Mouse (Mus musculus) left cerebral cortex, adult 2 months (tissue): ENCODE data around the gene Stox2. TPM values are rescaled to one million over a fixed set of nuclear protein-coding genes. Genes with fewer than 3 reads are reported as not detected.

Experiments used
- DNase-seq, 2 experiments: peaks; one replicate each; pipeline ENCODE4 v3.0.0; 2021 to 2022; ENCODE audit warnings: low spot score in 2 of 2, mixed read lengths in 1 of 2; ENCODE audit errors: extremely low spot score in 1 of 2
- H3K27ac ChIP-seq: fragments of 200-600 bp; 2 replicates; pipeline ENCODE4 v1.8.1; 2022
- H3K4me3 ChIP-seq: fragments of 200-600 bp; 2 replicates; pipeline ENCODE4 v1.8.1; 2022
- CTCF ChIP-seq: fragments of 200-600 bp; IDR thresholded peaks from 2 replicates; pipeline ENCODE4 v1.8.1; 2022; ENCODE audit warnings: antibody characterized with exemption, mild to moderate bottlenecking, moderate library complexity
- intact Hi-C: fragments of 180-260 bp; cut with DNase I; formaldehyde crosslinking; loops from one replicate; pipeline ENCODE4 v1.15.1; 2025
- total RNA-seq, 2 experiments: library from RNA; stranded (reverse); gene quantifications; 2 replicates each; pipeline ENCODE4 v1.2.3; 2021

Gene Stox2
- total RNA-seq, 2 experiments from 2014 or later = 81.5 to 92.1 TPM

DNA sequence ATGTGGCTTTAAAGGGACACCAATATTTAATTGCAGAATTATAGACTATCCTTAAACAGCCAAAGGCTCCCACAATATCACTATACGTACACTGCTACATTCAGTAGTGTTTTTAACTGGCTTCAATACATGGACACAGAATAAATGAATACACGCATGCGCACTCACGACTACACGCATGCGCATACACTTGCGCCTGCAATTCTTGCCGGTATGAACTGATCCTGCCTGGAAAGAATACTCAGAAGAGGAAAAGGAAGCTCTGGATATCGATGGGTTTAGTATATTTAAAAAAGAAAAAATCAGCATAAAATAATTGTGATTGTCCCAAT is 100.4 kb downstream of the Stox2 start:
- TF ChIP-seq CTCF = no peak
- Histone ChIP-seq H3K27ac (peak overlapping the region; percentile 69), H3K4me3 (peak overlapping the region; percentile 31)
- peak; percentile 82 to 88 for DNase-seq
- intact Hi-C loops = loop anchor here (2.0 kb wide), 1 partner anchor 57 kb away; no protein-coding TSS in a partner anchor

DNA sequence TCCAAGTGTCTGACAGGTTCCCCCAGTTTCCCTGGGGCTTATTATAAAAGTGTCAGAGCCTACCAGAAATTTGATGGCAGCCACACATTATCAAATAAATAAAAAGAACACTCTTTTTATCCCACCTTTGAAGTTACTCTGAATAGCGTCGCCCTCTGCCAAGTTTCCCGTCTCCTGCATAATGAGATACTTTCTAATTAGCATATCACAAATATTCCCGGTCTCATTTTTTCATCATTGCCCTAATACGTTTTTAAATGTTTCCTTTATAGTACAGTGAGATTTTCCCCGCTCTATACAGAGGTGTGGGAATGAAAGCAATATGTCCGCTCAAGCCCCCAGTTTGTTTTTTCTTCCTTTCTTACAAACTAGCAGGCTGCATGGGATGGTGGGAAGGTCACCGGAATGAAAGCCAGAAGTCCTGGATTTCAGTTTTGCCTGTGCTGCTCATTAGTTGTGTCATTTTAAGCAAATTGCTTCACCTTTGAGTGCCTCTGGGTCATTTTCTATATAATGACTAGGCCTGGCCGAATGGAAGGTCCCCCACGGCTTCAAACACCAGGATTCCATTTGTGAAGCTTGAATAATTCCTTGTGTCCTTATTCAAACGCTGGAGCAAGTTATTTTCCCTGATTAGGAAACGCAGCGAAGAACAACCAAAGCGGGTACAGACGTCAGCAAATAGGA is 100.9 kb downstream of the Stox2 start:
- H3K4me3 ChIP-seq = peak overlapping the region; percentile 31
- peak in 1 of 2 experiments; percentile 25 for DNase-seq
- intact Hi-C loops = loop anchor here (2.0 kb wide), 1 partner anchor 56 kb away; no protein-coding TSS in a partner anchor
- TF ChIP-seq CTCF = no peak
- peak overlapping the region; percentile 69 for H3K27ac ChIP-seq

DNA sequence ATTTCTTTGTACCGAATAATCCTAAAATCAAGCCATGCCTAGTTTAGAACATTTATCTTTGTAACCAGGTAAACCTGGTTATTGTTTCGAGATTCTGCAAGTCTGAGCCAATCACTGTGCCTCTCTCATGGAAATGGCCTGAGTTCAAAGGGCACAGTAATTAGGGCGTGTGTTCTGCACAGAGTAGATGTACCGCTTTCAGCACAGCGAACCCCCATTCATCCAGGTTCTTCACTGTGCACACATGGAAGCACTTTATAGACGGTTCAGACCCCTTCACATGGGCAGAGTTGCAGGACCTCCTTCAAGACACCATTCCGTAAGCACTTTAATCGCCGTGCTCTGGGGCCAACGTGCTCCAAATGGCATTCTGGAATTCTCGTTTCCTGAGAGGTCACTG is 104.7 kb downstream of the Stox2 start:
- intact Hi-C loops = no loop called here
- no peak for DNase-seq
- Histone ChIP-seq H3K27ac (no peak overlapping the region), H3K4me3 (no peak overlapping the region)
- TF ChIP-seq CTCF = no peak

DNA sequence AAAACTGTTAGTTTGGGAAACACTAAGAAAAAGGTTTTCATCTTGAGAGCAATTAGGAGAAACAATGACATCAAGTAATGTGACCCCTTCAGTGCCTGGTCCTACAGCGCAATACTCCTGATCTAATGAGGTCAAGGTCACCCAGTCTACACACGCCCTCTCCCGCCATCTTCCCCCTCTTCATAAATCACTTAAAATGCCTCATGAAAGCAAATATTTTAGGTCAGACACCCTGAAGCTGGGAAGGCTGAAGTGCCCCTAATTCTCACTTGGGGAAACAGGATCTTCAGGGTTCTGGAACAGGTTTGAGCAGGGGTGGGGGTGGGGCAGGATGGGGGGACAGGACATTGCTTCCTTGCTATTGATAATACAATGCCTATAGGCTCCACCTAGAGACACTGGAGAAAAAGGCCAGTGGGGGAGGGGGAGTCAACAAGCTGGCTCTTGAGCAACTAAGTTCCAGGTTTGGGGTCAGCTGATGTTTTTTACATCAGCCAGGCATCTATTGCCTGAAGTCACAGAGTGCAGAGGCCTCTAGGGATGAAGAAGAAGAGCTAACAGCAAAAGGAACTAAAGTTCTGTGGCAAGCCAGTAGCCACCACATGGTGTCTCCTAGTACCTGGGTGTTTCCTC is 107.4 kb downstream of the Stox2 start:
- no peak for TF ChIP-seq CTCF
- intact Hi-C loops = no loop called here
- no peak overlapping the region for H3K27ac ChIP-seq
- H3K4me3 ChIP-seq = no peak overlapping the region
- no peak for DNase-seq

DNA sequence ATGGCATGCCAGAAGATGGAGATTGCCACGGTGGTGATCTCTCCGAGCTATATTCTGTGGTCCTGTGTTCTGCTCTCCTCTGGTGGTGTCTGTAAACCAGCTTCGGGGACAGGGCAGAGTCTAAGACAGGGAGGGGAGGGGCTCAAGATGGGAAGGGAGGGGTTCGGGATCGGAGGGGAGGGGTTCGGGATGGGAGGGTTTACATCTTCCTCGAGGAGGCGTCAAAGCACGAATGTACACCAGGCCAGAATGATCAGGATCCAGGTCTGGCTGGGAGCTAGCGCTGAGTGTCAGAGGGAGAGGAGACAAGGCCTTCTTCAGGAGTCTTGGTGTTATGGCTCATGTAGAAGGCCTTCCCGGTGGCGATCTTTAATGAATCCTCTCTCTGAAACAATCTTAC is 109.7 kb downstream of the Stox2 start:
- DNase-seq = no peak
- intact Hi-C loops = no loop called here
- Histone ChIP-seq H3K4me3 (no peak overlapping the region), H3K27ac (no peak overlapping the region)
- TF ChIP-seq CTCF = no peak

DNA sequence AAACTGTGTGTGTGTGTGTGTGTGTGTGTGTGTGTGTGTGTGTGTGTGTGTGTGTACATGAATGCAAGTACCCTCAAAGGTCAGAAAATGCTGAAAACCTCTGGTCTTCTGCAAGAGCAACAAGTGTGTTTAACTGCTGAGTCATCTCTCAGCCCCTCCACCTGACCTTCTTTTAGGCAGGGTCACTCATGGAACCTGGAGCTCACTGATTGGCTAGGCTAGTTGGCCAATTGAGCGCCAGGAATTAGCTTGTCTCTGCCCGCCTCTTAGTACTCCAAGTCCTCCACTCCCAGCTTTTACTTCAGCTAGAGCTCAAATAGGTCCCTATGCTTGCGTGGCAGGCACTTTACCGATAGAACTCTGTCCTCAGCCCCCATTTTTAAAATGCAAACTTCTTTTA is 110.2 kb downstream of the Stox2 start:
- TF ChIP-seq CTCF = no peak
- no peak for DNase-seq
- Histone ChIP-seq H3K4me3 (no peak overlapping the region), H3K27ac (no peak overlapping the region)
- intact Hi-C loops = loop anchor here (2.0 kb wide), 1 partner anchor 47 kb away; no protein-coding TSS in a partner anchor

DNA sequence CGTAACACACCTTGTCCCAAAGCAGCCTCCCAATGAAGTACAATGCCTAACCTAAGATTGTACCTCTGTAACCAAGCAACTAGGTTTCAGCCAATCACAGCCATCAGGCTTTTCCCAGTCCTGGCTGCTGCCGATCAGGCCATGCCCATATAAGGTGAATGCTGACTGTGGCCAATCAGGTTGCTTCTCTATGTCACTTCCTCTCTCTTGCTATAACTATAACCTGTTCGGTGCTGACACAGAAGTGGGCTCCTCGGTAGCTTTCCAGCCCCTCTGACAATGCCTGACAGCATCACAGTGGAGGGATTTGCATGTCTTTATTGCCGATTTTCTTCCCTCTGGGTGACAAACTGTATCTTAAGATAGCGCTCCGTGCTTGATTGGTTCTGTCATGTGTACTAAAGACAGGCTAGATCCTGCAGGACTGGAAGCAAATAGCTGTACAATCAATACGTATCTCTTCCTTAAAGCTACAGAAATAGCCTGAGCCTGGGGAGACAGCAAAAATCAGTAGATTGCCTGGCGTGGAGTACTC is 111.9 kb downstream of the Stox2 start:
- Histone ChIP-seq H3K4me3 (peak overlapping the region; percentile 61), H3K27ac (peak overlapping the region; percentile 94)
- DNase-seq = peak; percentile 72 to 80
- intact Hi-C loops = loop anchor here (2.0 kb wide), 1 partner anchor 45 kb away; no protein-coding TSS in a partner anchor
- TF ChIP-seq CTCF = no peak

DNA sequence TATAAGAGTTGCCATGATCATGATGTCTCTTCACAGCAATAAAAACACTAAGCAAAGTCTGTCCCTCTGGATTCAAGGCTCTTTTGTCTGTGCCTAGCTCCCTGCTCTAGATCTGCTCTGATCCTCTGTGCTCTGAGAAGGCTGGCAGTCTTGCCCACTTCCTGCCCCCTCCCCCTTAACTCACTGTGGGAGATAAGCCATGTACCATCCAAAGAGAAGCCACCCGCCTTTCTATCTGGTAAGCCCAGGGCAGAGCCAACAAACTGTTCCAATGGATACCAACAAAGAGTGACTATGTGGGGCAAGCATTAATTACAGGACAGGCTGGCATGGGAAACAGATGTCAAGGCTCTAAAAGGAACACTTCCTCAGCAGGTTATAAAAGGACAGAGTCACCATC is 113.2 kb downstream of the Stox2 start:
- intact Hi-C loops = no loop called here
- no peak for TF ChIP-seq CTCF
- DNase-seq = no peak
- Histone ChIP-seq H3K27ac (no peak overlapping the region), H3K4me3 (no peak overlapping the region)

DNA sequence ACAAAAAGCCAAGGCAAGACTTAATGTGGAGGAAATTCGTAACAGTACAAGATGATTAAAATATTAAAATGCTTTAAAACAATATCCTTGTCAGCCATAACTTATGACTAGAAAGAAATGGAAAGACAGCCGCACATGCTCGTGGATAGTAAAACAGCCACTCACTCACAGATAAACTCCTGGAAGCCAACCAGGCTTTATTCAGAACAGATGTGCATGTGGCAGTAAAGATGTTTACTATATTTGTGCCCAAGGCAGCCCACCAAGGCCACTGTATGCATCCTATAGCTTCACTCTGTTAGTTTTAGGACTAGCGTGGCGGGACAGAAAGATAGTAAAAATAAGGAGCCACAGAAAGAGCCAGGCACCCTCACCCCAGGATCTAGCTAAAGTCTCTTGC is 115.2 kb downstream of the Stox2 start:
- no peak for DNase-seq
- intact Hi-C loops = no loop called here
- Histone ChIP-seq H3K4me3 (no peak overlapping the region), H3K27ac (no peak overlapping the region)
- TF ChIP-seq CTCF = no peak

DNA sequence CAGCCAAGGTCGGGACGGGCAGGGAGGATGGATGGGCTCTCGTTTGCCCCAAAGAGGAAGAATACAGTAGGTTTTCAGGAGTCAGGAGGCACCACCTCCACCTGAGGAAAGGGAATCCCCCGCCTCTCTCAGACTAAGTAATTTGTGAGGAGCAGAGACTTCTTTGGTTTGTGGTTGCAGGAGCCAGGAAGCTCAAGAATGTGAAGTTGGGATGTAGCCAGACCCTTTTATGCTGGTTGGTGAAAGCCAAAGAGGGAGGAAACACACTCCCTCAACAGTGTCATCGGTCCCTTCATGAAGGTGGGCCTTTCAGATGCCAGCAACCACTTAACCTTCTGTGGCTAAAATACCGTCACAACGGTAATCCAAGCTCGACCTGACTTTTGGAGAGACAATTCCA is 119.8 kb downstream of the Stox2 start:
- intact Hi-C loops = no loop called here
- no peak overlapping the region for H3K27ac ChIP-seq
- DNase-seq = no peak
- no peak overlapping the region for H3K4me3 ChIP-seq
- no peak for TF ChIP-seq CTCF

DNA sequence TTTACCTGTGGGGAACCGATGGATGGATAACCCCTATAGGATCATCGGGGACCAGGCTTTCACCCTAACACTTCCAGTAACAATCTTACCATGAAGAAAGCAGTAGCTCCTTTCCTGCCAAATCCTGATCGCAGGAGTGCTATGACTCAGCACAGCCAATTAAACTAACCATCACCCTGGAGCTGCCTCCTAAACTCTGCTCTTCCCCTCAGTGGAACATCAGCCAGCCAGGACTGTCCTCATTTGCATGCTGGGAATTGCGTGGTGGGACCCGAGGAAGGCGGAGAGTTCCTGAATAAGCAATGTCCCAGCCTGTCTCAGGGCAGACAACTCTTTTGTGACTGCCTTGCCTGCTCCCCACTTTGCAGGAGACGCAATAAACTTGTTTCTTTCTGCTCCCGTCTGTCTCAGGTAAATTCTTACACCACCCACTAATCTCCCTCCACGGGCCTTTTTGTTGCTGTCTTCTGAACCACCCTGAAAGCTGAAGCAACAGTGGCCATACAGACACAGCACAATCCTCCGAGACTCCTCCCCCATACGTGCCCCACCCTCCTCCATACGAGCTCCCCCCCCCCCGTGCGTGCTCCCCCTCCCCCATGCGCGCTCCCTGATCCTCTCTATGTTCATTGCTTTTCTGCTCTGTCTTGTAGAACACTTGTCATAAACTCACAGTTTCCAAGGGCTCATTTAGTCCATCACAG is 121.9 kb downstream of the Stox2 start:
- TF ChIP-seq CTCF = no peak
- intact Hi-C loops = no loop called here
- no peak overlapping the region; the same call in 1 of the 2 replicates for H3K4me3 ChIP-seq
- DNase-seq = peak in 1 of 2 experiments; percentile 20
- H3K27ac ChIP-seq = no peak overlapping the region

DNA sequence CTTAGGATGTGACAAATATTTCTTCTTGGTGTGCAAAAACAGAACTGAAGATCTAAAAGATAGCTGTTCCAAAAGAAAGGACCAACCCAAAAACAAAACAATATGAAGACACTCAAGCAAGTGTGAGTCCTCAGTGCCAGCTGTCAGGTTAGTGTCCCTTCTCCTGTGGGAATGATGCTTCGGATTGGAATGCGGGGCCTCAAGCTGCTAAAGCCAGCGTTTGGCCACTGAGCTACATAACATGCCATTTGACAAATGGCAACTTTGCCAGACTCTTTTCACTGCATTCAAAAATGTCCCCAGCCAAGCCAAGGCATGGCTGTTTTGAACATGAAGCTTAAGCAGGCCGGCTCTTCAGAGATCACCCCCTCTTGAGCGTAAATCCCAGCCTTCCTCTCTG is 124.9 kb downstream of the Stox2 start:
- DNase-seq = no peak
- no peak overlapping the region for H3K4me3 ChIP-seq
- no peak for TF ChIP-seq CTCF
- intact Hi-C loops = no loop called here
- no peak overlapping the region for H3K27ac ChIP-seq
